Mouse (Mus musculus) hindbrain, embryonic 13.5 days (tissue): ENCODE results near the gene Grid1. TPM values are rescaled to one million over a fixed set of nuclear protein-coding genes. Genes with fewer than 3 reads are reported as not detected.

ENCODE experiments used
- ATAC-seq: fragments of 200-750 bp; cut with Nextera tagmentation; 2 replicates; pipeline ENCODE4 v1.8.0; 2017; ENCODE audit warnings: moderate TSS enrichment; ENCODE audit not compliant: low FRiP score
- H3K27ac ChIP-seq: fragments of 300-500 bp; sonication (generic); 2 replicates; pipeline ENCODE4 v1.5.1; 2015; ENCODE audit warnings: inconsistent platforms, mild to moderate bottlenecking, moderate library complexity
- H3K27me3 ChIP-seq: fragments of 300-500 bp; sonication (generic); 2 replicates; pipeline ENCODE4 v1.6.1; 2015; ENCODE audit warnings: mild to moderate bottlenecking, inconsistent platforms
- H3K36me3 ChIP-seq: fragments of 300-500 bp; sonication (generic); 2 replicates; pipeline ENCODE4 v1.6.1; 2015; ENCODE audit warnings: mild to moderate bottlenecking, inconsistent platforms
- H3K4me1 ChIP-seq: fragments of 300-500 bp; sonication (generic); replicated peaks from 2 replicates; pipeline ENCODE4 v1.6.1; 2015; ENCODE audit warnings: inconsistent platforms
- H3K4me2 ChIP-seq: fragments of 300-500 bp; sonication (generic); 2 replicates; pipeline ENCODE4 v1.6.1; 2015; ENCODE audit warnings: inconsistent platforms, mild to moderate bottlenecking, moderate library complexity
- H3K4me3 ChIP-seq: fragments of 300-500 bp; sonication (generic); 2 replicates; pipeline ENCODE4 v1.5.1; 2015; ENCODE audit warnings: mild to moderate bottlenecking, inconsistent platforms
- H3K9ac ChIP-seq: fragments of 300-500 bp; sonication (generic); 2 replicates; pipeline ENCODE4 v1.6.1; 2015; ENCODE audit warnings: mild to moderate bottlenecking, inconsistent platforms
- H3K9me3 ChIP-seq: fragments of 300-500 bp; sonication (generic); 2 replicates; pipeline ENCODE4 v1.6.1; 2016; ENCODE audit warnings: inconsistent platforms
- WGBS: fragments of 180-500 bp; shearing (Covaris S2); methylation state at CpG from one replicate; pipeline ENCODE4 v1.1.7; 2015; 5-methylcytosine and 5-hydroxymethylcytosine counted together
- polyA plus RNA-seq: library from polyadenylated mRNA; unstranded; fragments of >200 nt; fragmentation: Nextera tagmentation; extraction: Ambion mirVana; gene quantifications from 2 replicates; pipeline ENCODE4 v1.2.1, GENCODE M21; 2015

Grid1 gene
- polyA plus RNA-seq, 1 experiment from 2014 or later: 3.5 TPM

DNA sequence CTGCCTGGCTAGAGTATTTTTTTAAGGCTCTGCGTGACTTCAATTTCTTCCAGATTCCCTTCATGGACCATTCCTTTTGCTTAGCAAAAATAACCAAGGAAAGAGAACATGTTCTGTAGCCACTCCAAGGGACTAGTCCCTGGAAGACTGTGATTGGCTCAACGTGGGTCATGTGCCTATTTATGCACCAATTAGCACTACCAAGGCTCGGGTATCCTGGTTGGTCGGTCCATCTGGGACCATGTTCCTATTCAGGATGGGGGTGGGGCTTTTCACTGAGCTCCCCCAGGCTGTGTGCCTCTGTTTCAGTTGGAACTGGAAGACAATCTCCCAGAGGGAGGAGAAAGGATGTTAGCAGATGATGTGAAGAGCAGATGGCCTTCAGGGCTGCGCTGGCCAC, 23.7 kb downstream of the Grid1 start:
- no peak overlapping the region for H3K4me3 ChIP-seq
- H3K9me3 ChIP-seq: no peaks in the 10 kb centered on the region
- H3K27ac ChIP-seq: no peak overlapping the region
- peaks cover 23% of the 10 kb centered on the region for H3K4me1 ChIP-seq
- no peaks in the 10 kb centered on the region for H3K27me3 ChIP-seq
- H3K4me2 ChIP-seq: no peak overlapping the region
- no peaks in the 10 kb centered on the region for H3K36me3 ChIP-seq
- ATAC-seq: no peak
- no peak overlapping the region for H3K9ac ChIP-seq
- WGBS: 82% methylated on average over 5 of the region's 5 CpGs

DNA sequence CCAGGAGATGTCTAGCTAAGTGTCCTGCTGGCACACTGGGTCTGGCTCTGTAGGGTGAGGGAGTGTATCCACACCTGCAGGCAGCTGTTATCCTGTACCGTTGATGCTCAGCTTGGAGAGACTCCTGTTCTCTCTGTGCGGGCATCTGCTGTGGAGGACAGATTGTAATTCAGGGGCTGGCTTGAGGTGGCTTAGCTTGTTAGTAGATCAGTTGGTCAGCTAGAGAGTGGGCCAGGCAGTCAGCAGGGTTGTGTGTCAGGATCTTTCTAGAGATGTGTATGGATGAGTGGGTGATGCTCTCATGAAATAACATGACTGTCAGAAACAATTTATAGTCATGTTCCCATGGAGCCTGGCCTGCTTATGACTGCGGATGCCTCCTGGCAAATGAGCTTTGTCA, 24.3 kb downstream of the Grid1 start:
- Histone ChIP-seq H3K27me3 (no peaks in the 10 kb centered on the region), H3K36me3 (no peaks in the 10 kb centered on the region), H3K9me3 (no peaks in the 10 kb centered on the region), H3K9ac (0 out of 2 replicates have a peak overlapping the region, but pooled peaks have one; percentile 1), H3K4me2 (no peak overlapping the region), H3K27ac (no peak overlapping the region; the same call in 1 of the 2 replicates), H3K4me1 (peaks cover 23% of the 10 kb centered on the region), H3K4me3 (no peak overlapping the region)
- no peak for ATAC-seq
- WGBS: 79% methylated on average over 3 of the region's 3 CpGs

DNA sequence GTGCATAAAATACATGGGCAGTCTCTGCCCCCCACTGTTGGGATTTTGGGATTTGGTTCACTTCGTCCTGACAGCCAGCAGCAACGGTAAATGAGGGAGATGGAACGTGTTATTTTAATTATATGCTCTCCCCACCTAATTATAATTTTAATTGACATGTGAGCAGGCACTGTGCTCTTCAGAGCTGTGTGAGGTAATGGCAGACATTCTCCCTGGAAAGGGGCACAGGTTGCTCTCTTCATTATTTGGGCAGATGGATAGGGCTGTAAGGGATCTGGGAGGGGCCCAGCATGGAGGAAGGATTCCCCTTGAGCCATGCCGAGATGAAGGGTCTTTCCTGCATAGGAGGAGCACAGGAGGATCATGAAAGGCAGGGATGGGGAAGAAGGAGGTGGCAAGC, 26.9 kb downstream of the Grid1 start:
- Histone ChIP-seq H3K27me3 (no peaks in the 10 kb centered on the region), H3K4me3 (no peak overlapping the region), H3K4me2 (no peak overlapping the region), H3K9ac (no peak overlapping the region), H3K9me3 (no peaks in the 10 kb centered on the region), H3K36me3 (no peaks in the 10 kb centered on the region), H3K27ac (no peak overlapping the region; the same call in 1 of the 2 replicates), H3K4me1 (peaks cover 20% of the 10 kb centered on the region)
- 28% methylated on average over 4 of the region's 4 CpGs for WGBS
- ATAC-seq: peak; percentile 71; the same call in 1 of the 2 replicates

DNA sequence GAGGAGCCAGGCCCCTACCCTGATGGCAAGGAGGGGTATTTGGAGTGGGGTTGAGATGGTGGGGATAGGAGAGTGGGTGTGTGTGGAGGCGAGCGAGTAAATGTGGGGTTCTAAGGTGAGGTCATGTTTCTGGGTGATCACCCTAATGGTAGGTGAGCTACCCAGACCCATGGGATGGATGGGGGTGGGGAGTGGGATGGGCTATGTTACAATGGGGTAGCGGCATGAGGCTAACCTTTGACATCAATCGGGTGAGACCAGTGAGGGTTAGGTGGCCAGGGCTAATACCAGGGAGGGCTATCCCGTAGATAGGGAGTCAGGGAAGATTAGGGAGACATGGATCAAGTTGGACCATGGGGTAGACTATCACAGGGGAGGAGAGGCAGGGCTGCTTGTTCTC, 27.7 kb downstream of the Grid1 start:
- no peak overlapping the region for H3K9ac ChIP-seq

DNA sequence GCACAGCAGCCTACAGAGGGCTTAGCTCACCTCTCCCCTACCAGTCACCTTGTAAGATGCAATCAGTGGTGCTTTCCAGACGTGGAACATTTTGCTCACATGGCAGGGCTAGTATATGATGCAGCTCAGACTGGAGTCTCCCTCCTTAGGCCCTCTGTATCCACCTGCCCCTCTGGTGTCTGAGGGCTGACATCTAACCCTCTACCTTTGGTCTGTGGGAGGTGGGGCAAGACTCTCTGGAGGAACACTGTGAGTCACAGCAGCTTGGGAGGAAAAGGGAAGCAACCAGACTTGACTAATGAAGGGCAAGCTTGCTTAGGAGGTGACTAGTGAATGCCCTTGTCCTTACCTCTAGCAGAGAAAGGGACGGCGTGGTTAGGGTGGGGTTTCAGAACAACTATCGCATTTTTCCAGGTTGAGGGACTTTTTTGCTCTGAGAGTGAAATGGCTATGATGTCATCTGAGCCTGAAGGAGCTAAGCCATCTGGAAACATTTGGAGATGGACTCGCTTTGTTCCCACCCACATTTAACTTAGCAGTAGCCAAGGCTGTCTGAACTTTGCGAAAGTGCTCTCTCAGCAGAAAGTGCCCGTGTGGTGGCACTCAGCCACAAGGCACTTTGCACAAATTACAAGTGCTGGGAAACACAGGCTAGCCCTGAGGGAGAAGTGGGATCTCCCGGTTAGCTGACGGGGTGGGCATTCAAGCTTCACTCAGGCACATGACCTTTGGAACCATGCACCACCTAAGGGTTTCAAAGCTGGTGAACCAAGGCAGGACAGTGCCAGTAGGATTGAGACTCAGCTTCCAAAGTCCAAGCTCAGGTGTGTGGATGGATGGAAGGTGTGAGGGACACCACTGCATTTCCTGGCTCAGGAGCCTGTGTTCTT, 41.2 kb downstream of the Grid1 start:
- Histone ChIP-seq H3K4me3 (no peak overlapping the region), H3K27me3 (no peaks in the 10 kb centered on the region), H3K9me3 (no peaks in the 10 kb centered on the region), H3K4me2 (no peak overlapping the region), H3K4me1 (peaks cover 19% of the 10 kb centered on the region), H3K27ac (no peak overlapping the region), H3K9ac (no peak overlapping the region), H3K36me3 (no peaks in the 10 kb centered on the region)
- WGBS: 81% methylated on average over 9 of the region's 9 CpGs
- ATAC-seq: 0 out of 2 replicates have a peak, but pooled peaks have one; percentile 6

More for the DNA sequence above, 27.7 kb downstream of the Grid1 start:
- no peaks in the 10 kb centered on the region for H3K27me3 ChIP-seq
- H3K4me2 ChIP-seq: no peak overlapping the region
- H3K36me3 ChIP-seq: no peaks in the 10 kb centered on the region
- H3K27ac ChIP-seq: no peak overlapping the region
- 96% methylated on average over 5 of the region's 5 CpGs for WGBS
- peak; percentile 37; the same call in 1 of the 2 replicates for ATAC-seq
- H3K4me1 ChIP-seq: peaks cover 18% of the 10 kb centered on the region
- H3K9me3 ChIP-seq: no peaks in the 10 kb centered on the region
- H3K4me3 ChIP-seq: no peak overlapping the region

DNA sequence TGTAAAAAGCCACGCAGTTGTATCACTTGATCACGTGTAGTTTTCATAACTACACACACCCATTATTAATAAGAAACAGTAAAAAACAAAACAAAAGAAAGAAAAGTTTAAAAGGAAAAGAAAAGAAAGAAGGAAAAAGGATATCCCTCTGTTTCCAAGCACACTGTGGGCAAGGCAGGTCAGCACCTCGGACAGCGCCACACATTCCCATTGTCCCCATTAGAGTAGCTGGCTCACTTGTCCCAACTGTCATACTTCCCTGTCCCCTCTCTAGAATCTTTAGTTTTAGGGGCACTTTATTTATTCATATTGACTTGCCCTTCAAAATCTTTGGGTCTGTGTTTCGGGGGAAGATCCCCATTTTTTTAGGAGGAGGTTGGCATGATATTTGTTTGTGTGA, 47.4 kb downstream of the Grid1 start:
- Histone ChIP-seq H3K27me3 (peaks cover 11% of the 10 kb centered on the region; the same call in 1 of the 2 replicates), H3K4me1 (no peaks in the 10 kb centered on the region), H3K9me3 (no peaks in the 10 kb centered on the region), H3K27ac (no peak overlapping the region), H3K36me3 (no peaks in the 10 kb centered on the region), H3K9ac (no peak overlapping the region), H3K4me3 (no peak overlapping the region), H3K4me2 (no peak overlapping the region)
- no peak for ATAC-seq
- WGBS: 34% methylated on average over 5 of the region's 5 CpGs

DNA sequence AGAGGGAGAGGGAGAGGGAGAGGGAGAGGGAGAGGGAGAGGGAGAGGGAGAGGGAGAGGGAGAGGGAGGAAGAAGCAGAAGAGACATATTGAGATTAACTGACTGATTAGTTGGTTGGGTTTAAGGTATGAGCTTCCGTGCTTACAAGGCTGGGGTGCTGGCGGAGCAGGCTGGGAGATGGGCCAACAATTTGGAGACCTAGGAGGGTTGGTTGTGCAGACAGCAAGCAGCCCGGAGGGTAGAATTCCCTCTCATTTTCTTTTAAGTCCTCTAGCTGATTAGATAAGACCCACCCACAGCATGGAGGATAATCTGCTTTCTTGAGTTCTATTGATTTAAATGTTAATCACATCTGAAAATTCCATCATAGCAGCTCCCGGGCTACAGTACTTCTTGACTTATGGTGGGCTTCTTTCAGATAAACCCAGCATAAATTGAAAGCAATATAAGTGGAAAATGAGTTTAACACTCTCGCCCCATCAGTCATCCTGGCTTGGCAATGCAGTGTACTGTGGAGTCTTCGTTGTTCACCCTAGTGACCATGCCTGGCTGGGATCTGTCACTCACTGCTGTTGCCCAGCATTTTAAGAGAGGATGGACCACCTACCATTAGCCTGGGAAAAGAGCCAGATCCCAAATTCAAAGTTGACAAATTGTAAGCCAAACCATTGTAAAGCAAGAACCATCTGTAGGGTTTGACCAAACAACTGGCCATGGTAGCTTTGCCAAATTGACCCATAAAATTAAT, 48.8 kb downstream of the Grid1 start:
- Histone ChIP-seq H3K4me2 (no peak overlapping the region), H3K4me3 (no peak overlapping the region), H3K9ac (no peak overlapping the region), H3K36me3 (no peaks in the 10 kb centered on the region), H3K4me1 (peaks cover 2% of the 10 kb centered on the region), H3K9me3 (no peaks in the 10 kb centered on the region), H3K27me3 (peaks cover 12% of the 10 kb centered on the region; the same call in 1 of the 2 replicates), H3K27ac (no peak overlapping the region)
- ATAC-seq: peak; percentile 80
- 54% methylated on average over 6 of the region's 6 CpGs for WGBS

DNA sequence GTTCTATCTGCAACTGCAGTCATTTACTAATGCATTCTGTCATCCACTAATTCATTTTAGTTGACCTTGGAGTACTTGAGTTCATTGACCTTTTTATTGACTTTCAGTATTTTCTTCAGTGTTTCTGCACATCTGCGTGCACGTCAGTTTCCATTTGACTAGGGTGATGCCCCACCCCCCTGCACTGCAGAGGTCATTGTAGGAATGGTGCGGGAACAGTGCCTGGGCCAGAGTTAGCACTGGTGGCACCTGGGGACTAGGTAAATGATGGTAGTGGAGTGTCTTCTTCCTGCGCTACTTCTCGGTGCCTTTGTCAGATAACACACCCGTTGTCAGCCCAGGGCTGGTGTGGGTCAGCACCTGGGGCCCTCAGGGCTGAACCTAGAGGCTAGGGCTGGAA, 60.1 kb downstream of the Grid1 start:
- peak; percentile 44; the same call in 1 of the 2 replicates for ATAC-seq
- Histone ChIP-seq H3K4me3 (no peak overlapping the region), H3K27ac (peak overlapping the region; percentile 64; the same call in 1 of the 2 replicates), H3K27me3 (peaks cover 16% of the 10 kb centered on the region; the same call in 1 of the 2 replicates), H3K36me3 (no peaks in the 10 kb centered on the region), H3K9ac (no peak overlapping the region), H3K9me3 (no peaks in the 10 kb centered on the region), H3K4me2 (no peak overlapping the region), H3K4me1 (peaks cover 37% of the 10 kb centered on the region)
- 27% methylated on average over 6 of the region's 6 CpGs for WGBS

DNA sequence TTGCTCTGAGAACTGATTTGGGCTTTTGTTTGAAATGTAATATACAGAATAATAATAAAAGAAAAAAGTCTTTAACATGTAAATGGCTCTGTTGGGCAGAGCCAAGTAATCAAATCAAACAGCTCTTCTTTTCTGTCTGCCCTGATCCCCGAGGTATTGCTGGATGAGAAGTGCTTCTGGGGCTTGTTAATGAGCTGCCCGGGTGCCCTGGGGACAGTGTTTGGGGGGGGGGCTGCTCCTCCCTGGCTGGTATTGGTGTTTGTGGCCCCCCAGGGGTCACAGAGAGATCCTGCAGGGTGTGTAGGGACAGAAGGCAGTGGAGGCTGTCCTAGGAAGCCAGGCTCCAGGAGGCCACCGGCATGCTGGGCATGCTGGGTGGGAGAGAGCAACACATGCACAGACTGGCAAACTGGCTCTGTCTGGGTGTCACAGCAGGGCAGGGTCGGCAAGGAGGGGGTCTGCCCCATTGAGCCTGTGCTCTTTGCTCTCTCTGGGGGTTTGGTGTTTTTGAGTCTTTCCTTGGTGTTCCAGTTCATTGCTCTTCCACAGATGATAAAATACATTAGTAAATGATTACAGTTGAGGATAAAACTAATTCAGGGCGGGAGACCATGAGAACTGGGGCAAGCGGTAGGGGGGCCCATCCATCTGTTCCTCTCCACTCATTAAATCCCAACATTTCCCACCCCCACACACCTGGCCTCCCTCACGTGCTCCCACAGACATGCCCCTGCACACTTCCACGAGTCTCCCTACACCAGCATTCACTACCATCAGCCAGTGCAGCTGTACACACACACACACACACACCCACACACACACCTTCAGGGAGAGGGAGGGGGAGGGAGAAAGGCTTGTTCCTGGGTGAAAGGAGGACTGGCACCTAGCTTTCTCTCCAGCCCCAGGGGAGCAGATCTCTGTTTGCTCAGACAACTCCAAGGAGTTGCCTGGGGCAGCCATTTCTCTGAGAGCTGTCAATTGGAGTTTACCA, 60.8 kb downstream of the Grid1 start:
- peak; percentile 48 for ATAC-seq
- H3K4me1 ChIP-seq: peaks cover 37% of the 10 kb centered on the region
- no peak overlapping the region for H3K9ac ChIP-seq
- H3K4me2 ChIP-seq: no peak overlapping the region
- H3K27ac ChIP-seq: peak overlapping the region; percentile 64
- H3K4me3 ChIP-seq: no peak overlapping the region
- no peaks in the 10 kb centered on the region for H3K36me3 ChIP-seq
- WGBS: 13% methylated on average over 8 of the region's 8 CpGs
- H3K9me3 ChIP-seq: no peaks in the 10 kb centered on the region
- peaks cover 16% of the 10 kb centered on the region; the same call in 1 of the 2 replicates for H3K27me3 ChIP-seq

DNA sequence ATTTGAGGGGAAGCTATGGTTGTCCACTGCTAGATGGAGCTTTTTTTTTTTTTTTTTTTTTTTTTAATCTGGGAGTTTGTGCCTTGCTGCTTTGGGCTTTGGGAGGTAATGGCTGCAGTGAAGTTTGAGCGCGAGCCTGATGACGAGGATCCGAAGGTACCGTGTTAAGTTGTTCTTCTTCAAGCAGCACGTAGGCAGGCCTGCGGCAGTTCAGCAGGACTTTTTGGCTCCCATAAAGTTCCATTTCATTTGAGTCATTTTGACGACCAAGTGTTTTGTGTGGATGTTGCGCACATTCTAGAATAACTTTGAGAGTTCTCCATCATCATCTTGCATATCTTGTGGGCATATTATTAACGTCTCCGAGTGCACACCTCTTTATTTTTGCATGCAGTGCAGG, 64.3 kb downstream of the Grid1 start:
- Histone ChIP-seq H3K9me3 (no peaks in the 10 kb centered on the region), H3K4me3 (no peak overlapping the region), H3K4me1 (peaks cover 26% of the 10 kb centered on the region), H3K4me2 (no peak overlapping the region), H3K27me3 (peaks cover 16% of the 10 kb centered on the region; the same call in 1 of the 2 replicates), H3K27ac (no peak overlapping the region), H3K9ac (no peak overlapping the region), H3K36me3 (no peaks in the 10 kb centered on the region)
- ATAC-seq: no peak
- WGBS: 95% methylated on average over 11 of the region's 11 CpGs

DNA sequence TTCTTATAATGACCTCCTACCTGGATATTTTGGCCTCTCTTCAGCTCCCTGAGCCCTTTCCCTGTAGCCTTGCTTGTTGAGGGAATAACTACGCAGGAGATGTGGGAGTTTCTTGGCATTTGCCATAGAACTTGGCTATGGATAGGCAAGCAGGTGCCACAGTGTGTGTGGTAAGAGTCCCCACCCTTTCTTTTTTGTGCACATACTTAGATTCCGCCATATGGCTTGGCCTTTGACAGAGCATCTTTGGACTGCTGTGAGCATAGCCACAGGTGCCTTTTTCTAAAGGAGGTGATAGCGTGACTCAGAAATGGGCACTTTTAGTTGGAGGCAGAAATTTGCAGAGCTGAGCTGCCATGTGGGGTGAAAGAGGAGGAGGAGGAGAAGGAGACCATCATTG, 64.7 kb downstream of the Grid1 start:
- Histone ChIP-seq H3K9ac (no peak overlapping the region), H3K36me3 (no peaks in the 10 kb centered on the region), H3K4me2 (no peak overlapping the region), H3K4me1 (peaks cover 25% of the 10 kb centered on the region), H3K27ac (no peak overlapping the region), H3K9me3 (no peaks in the 10 kb centered on the region), H3K27me3 (peaks cover 16% of the 10 kb centered on the region; the same call in 1 of the 2 replicates), H3K4me3 (no peak overlapping the region)
- 86% methylated on average over 3 of the region's 3 CpGs for WGBS
- ATAC-seq: no peak
